Mouse (Mus musculus): ENCODE data around the gene Hist1h2ab.

- no peak for TF ChIP-seq CTCF (IDR thresholded peaks at IDR 0.05; ENCODE audit: low read depth)
- TF ChIP-seq EP300 (optimal IDR thresholded peaks at IDR 0.05), result no peak
Observed at GRCm38 (mm10) chr13:23708041-23708440, 42.9 kb upstream of the Hist1h2ab start.

Measured in stomach, postnatal 0 days (tissue).